Mouse (Mus musculus) cerebellum, adult 11-12 months (tissue): Measurements from ENCODE around the gene Secisbp2l.

ENCODE experiments used
- DNase-seq: peaks from one replicate; pipeline ENCODE4 v3.0.0; 2022

Secisbp2l gene

DNA sequence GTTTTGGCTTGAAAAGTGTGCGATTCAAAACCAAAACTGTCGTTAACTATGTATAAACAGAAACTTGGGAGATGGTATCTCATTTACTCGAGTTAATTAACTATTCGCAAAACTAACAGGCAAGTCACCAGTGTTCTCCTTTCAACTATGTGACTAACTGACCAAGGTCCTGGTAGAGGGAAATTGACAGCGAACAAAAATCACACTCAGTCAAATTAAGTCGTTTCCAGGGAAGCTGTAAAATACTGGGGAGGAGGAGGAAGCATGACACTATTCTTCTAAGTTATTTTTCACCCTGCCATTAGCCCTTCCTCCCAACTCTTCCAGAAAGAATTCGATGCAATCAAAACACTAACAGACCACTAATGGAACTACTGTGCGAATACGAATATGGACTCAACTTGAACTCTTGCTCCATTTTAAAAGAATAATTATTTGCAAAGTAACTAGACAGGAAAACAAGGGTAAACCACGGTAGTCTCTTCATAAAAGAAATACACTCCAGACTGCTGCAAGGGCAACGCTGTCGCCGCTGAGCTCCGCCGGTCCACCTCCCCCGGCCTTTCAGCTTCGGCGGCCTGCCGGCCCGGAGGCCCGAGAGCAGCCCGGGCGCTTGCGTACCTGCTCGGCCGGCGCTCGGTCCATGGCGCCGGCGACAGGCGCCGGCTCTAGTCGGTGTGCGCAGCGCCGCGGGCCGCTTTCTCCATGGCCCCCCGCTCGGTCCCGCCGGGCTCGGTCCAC is 522 bp downstream of the Secisbp2l start:
- DNase-seq: no peak

DNA sequence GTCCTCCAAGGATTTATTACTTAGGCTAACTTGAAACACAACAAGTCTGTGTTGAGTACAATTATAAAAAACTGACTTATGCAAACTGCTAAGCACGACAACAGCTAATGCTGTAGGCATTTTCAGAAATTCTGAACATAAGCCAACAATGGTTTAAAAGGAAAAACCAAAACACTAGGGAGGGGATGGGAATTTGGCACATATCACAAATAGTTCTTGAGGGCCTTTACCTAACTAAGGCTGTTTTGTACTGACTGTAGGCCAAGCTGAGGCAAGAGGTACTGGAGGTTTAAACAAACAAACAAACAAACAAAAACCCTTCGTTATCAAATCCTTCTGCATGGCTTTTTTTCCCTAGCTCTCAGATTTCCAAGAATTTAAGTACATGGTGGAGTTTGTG is 1.7 kb downstream of the Secisbp2l start:
- DNase-seq: no peak

- DNase-seq: no peak
Observed at GRCm38 (mm10) chr2:125778380-125778779, 4.3 kb downstream of the Secisbp2l start.

- DNase-seq: no peak
Observed at GRCm38 (mm10) chr2:125777018-125777417, 5.7 kb downstream of the Secisbp2l start.

DNA sequence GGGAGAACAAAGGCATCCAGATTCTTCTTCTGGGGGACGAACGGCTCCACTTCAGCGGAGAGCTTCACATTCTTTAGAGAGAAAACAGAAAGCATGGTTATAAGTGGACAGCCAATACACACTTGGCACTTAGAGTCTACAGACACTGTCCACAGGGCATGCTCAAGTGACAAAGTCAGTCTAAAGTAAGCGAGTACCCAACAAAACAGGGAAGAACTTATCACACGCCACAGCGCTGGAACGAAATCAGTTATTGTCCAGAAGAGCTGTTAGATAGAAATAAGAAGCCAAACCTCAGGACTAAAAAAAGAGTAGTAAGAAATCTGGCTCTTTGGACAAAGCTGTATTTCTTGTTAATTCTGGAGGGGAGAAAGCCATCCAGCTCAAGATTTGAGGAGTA is 7.0 kb downstream of the Secisbp2l start:
- no peak for DNase-seq

- no peak for DNase-seq
Observed at GRCm38 (mm10) chr2:125774846-125775245, 7.8 kb downstream of the Secisbp2l start.

- no peak for DNase-seq
Observed at GRCm38 (mm10) chr2:125765029-125765428, 17.6 kb downstream of the Secisbp2l start.

DNA sequence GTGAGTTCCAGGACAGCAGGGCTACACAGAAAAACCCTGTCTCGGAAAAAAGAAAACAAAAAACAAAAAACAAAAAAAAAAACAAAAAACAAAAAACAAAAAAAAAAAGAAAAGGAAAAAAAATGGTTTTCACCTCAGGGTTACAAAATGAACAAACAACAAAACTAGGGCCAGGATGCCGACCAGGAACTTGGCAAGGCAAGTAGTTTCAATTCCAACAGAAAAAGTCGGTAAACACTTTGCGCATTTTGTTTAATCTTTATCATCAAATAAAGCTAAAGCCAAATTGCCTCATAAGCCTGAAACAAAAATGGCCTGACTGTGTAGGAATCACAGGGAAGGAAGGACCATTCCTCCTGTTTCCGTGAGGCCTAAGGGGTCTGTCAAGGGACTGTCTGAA is 18.1 kb downstream of the Secisbp2l start:
- DNase-seq: no peak

DNA sequence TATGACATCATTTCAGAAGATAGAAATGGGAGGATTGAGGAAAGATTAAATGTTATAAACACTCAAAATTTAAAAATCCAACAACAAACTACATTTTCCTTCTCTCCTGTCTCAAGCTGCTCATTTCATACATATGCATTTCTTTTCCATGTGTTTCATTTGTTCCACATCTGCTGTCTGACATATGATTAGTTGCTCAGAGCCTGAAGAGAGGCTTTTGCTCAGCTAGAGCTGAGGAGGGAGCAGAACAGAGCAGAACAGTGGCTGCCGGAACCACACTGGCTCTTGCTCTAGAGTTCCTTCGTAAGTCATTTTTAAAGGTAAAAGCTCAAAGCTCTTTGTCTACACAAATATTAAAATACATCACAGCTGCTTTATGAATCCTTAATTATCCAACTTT is 33.3 kb downstream of the Secisbp2l start:
- DNase-seq: no peak

GRCm38 (mm10) chr2:125739338-125739737 is 43.3 kb downstream of the Secisbp2l start:
- DNase-seq: no peak

- DNase-seq: no peak
Observed at GRCm38 (mm10) chr2:125738718-125739117, 44.0 kb downstream of the Secisbp2l start.

GRCm38 (mm10) chr2:125736025-125736343 is 46.7 kb downstream of the Secisbp2l start:
- DNase-seq: no peak

DNA sequence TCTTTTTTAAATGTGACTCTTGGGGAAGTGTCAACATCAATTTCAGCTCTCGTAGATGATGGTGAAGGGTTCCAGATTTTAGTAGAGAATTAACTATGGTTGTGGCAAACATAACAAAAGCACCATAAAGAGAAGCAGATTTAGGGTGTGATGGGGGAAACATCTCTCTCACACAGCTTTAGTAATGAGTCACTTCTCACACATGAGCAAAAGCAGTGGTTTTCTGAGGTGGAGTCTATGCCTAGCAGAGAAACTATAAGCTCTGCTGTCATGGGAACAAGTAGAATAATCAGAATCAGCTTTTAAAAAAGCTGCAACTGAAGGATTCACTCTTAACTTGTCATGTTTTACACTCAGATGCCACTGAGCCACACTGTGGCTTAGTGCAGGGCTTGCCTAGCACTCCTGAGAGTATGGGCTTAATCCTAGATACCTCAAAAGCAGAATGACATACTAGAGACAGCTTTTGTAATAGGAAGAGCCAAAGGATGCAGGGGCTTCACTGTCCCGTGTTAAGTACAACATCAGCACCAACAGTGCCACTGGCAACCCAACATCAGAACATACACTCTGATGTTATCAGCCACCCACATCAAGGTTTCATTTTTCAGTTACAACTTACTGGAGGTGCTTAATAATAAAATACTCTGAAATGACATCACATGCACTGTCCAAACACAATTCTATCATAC is 47.2 kb downstream of the Secisbp2l start:
- no peak for DNase-seq

DNA sequence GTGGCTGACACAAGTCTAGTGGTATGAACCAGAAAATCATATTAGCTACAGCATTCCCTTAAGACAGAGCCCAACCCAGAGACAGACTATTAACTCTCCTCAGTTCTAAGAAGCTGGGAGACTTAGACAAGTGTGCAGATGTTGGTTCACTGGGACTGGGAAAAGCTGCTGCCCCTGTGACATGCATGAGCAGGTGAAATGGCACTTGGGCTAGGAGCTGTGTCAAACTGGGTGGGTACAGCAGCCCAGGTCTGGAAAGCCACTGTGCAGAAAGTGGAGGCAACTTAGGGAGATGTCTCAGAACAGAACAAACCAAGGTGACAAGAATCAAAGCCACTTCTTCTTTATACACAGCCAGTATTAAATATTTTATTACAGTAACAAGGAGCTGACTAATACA is 47.9 kb downstream of the Secisbp2l start:
- DNase-seq: no peak

- DNase-seq: peak; percentile 92
Observed at GRCm38 (mm10) chr2:125731763-125732560, 50.7 kb downstream of the Secisbp2l start.

DNA sequence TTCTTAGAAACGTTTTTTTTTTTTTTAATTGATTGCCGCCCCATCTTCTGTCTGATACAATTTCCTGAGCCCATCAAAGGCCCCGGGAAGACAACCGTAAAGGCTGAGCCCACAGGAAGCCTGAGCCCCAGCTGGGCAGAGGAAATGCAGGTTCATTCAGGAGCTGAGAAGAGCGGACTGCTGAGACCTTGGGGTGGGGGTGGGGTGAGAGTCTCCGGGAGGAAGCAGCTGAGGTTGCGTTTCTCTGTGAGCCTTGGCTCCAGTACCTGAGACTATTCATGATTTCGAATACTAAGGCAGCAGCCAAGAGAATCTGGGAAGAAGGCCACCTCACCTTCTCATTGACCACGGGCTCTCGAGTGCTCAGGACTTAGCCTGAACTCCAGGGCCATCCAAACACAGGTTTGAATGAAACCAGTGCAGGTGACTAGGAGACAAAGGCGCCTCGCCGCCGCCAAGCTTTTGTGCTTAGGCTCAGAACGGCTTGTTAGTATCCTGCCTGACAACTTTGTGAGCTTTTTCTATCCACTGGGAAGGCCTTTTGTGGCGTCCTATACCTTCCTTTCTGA is 58.0 kb downstream of the Secisbp2l start:
- DNase-seq: no peak

- no peak for DNase-seq
Observed at GRCm38 (mm10) chr2:125724086-125724430, 58.6 kb downstream of the Secisbp2l start, which contains the start of gene Shc4. Gene Shc4 (minus strand): TSS chr2:125724148.

DNA sequence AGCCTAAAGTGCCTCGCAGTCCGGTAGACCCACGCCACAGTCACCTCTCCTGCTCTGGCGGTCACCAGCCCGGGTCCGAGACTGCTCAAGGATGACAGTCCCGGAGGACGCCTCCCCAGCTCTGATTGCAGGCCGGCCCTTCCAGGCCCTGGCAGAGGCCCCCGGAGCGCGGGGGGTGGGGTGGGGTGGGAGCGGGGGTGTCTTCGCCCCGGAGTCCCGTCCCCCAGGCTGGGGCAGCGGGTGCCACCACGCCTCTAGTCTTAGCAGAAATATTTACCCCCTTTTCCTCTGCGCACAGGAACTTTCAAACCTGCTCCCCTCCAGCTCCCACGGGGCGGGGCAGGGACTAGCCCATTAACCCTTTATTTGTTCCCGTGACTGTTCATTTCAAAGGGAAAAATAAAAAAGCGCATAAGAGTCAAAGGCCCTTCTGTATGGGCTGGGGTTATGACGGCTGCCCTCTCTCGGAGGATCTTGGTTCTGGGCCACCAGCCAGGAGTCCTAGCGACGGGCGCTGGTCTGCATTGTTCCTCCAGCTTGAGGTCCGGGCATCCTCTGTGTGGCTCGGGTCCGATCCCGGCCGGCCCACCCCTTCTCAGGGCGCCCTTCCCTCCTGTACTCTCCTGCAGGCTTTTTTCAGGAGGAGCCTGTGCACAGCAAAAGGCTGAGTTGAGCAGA is 59.1 kb downstream of the Secisbp2l start:
- DNase-seq: peak; percentile 56

DNA sequence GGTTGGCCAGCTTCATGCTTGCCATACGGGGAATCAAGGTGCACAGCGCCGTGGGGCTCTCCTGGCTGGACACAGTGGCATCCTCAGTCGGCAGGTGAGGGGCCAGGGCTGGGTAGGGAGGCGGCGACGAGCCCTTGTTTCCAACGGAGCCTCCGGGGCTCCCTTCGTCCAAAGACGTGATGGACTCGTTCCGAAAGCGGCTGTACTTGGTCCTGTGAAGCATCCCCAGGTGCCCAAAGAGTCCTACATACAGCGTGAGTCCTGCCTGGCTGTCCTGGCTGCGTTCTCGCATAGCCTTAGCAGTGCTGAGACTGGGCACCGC is 59.6 kb downstream of the Secisbp2l start:
- no peak for DNase-seq

GRCm38 (mm10) chr2:125716599-125716998 is 66.1 kb downstream of the Secisbp2l start:
- no peak for DNase-seq

GRCm38 (mm10) chr2:125706510-125706921 is 76.2 kb downstream of the Secisbp2l start:
- DNase-seq: no peak

GRCm38 (mm10) chr2:125704907-125705631 is 77.6 kb downstream of the Secisbp2l start:
- DNase-seq: no peak
